Mouse (Mus musculus) lung, postnatal 0 days (tissue): ENCODE results near the gene C1qtnf1.

Experiments
- CTCF ChIP-seq: IDR thresholded peaks from 2 replicates; pipeline ENCODE4 v1.5.1; 2016; ENCODE audit warnings: antibody characterized with exemption, mild to moderate bottlenecking
- EP300 ChIP-seq: IDR thresholded peaks from 2 replicates; pipeline ENCODE4 v1.6.1; 2016; ENCODE audit warnings: antibody characterized with exemption, mild to moderate bottlenecking, control low read depth

DNA sequence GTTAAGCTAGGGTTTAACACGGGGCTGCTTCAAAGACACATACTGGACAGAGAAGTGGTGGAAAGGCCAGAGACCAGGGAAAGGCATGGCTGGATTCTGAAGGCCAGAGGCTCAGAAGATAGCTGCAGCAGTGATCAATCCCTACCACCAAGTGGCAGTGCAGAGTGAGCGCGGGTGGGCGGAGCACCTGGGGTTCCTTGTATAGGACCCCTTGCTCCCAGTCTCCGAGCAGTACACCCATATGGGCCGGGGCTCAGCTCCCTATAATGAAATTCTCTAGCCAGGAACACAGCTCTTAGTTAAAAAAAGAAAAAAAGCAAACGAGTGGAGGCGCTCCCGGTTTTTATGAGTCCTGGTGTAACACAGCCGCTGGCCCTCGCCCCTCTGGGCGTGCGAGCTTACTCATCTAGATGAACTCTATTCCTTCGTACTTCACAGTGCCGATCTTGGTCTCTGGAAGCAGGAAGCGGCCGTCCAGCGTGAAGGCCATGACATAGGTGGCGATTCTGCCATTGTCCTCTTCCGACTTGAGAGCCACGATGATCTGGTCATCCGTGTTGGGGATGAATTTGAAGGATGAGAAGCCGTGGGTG is 20.6 kb upstream of the C1qtnf1 start:
- TF ChIP-seq CTCF = peak; percentile 40
- no peak for TF ChIP-seq EP300
